Mouse (Mus musculus): ENCODE measurements around the gene Dnm1.
A peak's percentile ranks its signal among the peaks of the same experiment; 100 is the strongest.

Dnm1 gene

GRCm38 (mm10) chr2:32353007-32353542 is at the start of gene Dnm1:
TSS of gene Dnm1 (minus strand) at chr2:32353338.
- peak; percentile 94 for DNase-seq (ENCODE audit: low spot score)

- DNase-seq (ENCODE audit: low spot score) = no peak
These were observed 43.6 kb upstream of the Dnm1 start for GRCm38 (mm10) chr2:32396695-32397094.

GRCm38 (mm10) chr2:32395946-32396621 is 42.9 kb upstream of the Dnm1 start:
- peak; percentile 91 for DNase-seq (ENCODE audit: low spot score)

- DNase-seq (ENCODE audit: low spot score) = peak; percentile 92
These were observed 42.4 kb upstream of the Dnm1 start, which contains the start of gene Ptges2 for GRCm38 (mm10) chr2:32395484-32395945. TSS of gene Ptges2 (plus strand) at chr2:32395896.

GRCm38 (mm10) chr2:32394973-32395372 is 41.8 kb upstream of the Dnm1 start:
- DNase-seq (ENCODE audit: low spot score) = peak; percentile 55

GRCm38 (mm10) chr2:32392063-32392462 is 38.9 kb upstream of the Dnm1 start:
- no peak for DNase-seq (ENCODE audit: low spot score)

GRCm38 (mm10) chr2:32390871-32391270 is 37.7 kb upstream of the Dnm1 start:
- DNase-seq (ENCODE audit: low spot score) = no peak

GRCm38 (mm10) chr2:32389157-32389556 is 36.0 kb upstream of the Dnm1 start:
- no peak for DNase-seq (ENCODE audit: low spot score)

GRCm38 (mm10) chr2:32387706-32388490 is 34.8 kb upstream of the Dnm1 start, which contains the start of gene Lcn2:
TSS of gene Lcn2 (minus strand) at chr2:32388252.
- no peak for DNase-seq (ENCODE audit: low spot score)

GRCm38 (mm10) chr2:32382689-32383088 is 29.6 kb upstream of the Dnm1 start:
- no peak for DNase-seq (ENCODE audit: low spot score)

GRCm38 (mm10) chr2:32381775-32382223 is 28.7 kb upstream of the Dnm1 start, which contains the start of gene 1110008P14Rik:
TSS of gene 1110008P14Rik (minus strand) at chr2:32381938.
- DNase-seq (ENCODE audit: low spot score) = peak; percentile 97

GRCm38 (mm10) chr2:32381141-32381774 is 28.1 kb upstream of the Dnm1 start:
- DNase-seq (ENCODE audit: low spot score) = peak; percentile 52

GRCm38 (mm10) chr2:32380001-32380500 is 26.9 kb upstream of the Dnm1 start:
- DNase-seq (ENCODE audit: low spot score) = no peak

GRCm38 (mm10) chr2:32376963-32377362 is 23.8 kb upstream of the Dnm1 start:
- DNase-seq (ENCODE audit: low spot score) = no peak

- DNase-seq (ENCODE audit: low spot score) = no peak
These were observed 22.3 kb upstream of the Dnm1 start for GRCm38 (mm10) chr2:32375317-32375940.

- DNase-seq (ENCODE audit: low spot score) = no peak
These were observed 21.1 kb upstream of the Dnm1 start for GRCm38 (mm10) chr2:32374191-32374590.

- DNase-seq (ENCODE audit: low spot score) = no peak
These were observed 14.2 kb upstream of the Dnm1 start for GRCm38 (mm10) chr2:32367315-32367714.

GRCm38 (mm10) chr2:32364121-32364520 is 11.0 kb upstream of the Dnm1 start:
- DNase-seq (ENCODE audit: low spot score) = no peak

- no peak for DNase-seq (ENCODE audit: low spot score)
These were observed 10.4 kb upstream of the Dnm1 start for GRCm38 (mm10) chr2:32363376-32364106.

- DNase-seq (ENCODE audit: low spot score) = peak; percentile 91
These were observed 9.7 kb upstream of the Dnm1 start for GRCm38 (mm10) chr2:32362817-32363340.

Data from retina, embryonic 14.5 days (tissue).